Mouse (Mus musculus) thymus, postnatal 4 days (tissue): Measurements from ENCODE around the gene Kcnh7.
"Not testable (repeated sequence)": the region's sequence is repeated elsewhere in the genome, so short reads cannot be mapped to it uniquely, and the experiment has no call there.

Source experiments
- DNase-seq: peaks from one replicate; pipeline ENCODE4 v3.0.0; 2021

Kcnh7 gene

DNA sequence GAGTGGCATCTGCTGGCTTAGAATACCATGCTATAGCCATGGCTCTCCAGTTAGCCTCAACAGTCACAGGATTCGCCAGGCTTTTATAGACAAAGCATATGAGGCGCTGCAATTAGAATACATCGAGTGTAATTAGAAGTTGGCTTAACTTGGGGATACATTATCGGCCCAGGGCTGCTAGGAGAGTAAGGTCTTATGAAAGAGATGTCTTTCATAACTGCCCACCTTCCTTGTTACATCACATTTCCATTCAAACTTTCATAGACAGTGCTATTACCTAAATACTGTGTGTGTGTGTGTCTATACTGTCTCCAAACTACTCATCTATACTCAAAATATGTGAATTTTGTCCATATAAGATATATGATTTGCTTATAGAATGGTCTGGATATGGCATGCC, 468.8 kb downstream of the Kcnh7 start:
- DNase-seq = no peak

DNA sequence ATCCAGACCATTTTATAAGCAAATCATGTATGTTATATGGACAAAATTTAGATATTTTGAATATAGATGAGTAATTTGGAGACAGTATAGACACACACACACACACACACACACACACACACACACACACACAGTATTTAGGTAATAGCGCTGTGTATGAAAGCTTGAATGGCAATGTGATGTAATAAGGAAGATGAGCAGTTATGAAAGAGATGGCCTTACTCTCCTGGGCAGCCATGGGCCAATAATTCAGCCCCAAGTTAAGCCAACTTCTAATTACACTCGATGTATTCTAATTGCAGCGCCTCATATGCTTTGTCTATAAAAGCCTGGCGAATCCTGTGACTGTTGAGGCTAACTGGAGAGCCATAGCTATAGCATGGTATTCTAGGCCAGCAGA, 469.7 kb downstream of the Kcnh7 start:
- DNase-seq = not testable (repeated sequence)

DNA sequence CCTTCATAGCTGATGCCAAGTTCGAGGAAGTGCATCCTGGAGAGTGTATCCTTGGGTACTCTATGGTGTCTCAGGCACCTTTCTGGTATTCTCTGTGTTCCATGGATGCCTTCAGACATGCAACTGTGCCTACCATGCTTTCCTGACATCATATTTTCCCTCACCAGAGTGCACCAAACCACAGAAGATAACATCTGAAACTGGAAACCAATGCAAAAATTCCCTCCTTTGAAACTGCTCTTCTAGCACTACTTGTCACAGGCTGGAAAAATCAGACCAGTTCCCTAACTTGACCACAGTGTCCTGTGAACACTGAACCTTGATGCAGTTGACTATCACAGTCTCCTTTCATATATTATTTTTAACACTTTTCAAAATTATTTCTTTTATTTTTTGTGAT, 474.5 kb downstream of the Kcnh7 start:
- DNase-seq = no peak

DNA sequence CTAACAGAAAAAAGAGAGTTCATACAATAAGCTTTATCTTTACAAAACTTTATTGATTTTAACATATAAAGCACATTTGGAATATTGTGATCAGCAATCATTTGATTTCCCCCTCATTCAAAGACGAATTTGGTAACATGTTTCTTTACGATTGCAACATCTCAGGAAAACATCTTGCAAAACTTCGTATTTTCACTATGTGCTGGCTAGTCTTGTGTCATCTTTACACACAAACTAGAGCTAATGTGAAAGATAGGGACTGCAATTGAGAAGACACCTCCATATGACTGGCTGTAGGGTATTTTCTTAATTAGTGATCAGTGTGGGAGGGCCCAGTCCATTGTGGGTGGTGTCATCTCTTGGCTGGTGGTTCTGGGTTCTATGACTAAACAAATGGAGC, 477.8 kb downstream of the Kcnh7 start:
- DNase-seq = no peak

DNA sequence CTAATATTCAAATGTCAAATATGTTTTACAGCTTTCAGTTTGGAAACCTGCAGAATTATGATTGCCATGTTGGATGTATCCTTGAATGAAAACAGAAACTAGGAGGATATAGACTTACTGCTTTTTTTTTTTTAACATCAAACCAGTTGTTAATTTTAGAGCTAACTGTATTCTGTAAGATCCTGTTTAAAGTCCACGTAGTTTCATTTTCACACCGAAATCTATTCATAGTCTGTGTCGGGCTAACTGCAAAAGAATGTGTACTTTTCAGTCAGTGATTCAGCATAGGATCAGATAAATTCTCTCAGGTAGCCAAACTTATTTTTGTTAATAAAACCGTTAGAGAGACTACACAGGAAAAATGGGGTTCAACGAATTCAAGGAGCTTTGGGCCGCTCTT, 498.2 kb downstream of the Kcnh7 start:
- DNase-seq = no peak

DNA sequence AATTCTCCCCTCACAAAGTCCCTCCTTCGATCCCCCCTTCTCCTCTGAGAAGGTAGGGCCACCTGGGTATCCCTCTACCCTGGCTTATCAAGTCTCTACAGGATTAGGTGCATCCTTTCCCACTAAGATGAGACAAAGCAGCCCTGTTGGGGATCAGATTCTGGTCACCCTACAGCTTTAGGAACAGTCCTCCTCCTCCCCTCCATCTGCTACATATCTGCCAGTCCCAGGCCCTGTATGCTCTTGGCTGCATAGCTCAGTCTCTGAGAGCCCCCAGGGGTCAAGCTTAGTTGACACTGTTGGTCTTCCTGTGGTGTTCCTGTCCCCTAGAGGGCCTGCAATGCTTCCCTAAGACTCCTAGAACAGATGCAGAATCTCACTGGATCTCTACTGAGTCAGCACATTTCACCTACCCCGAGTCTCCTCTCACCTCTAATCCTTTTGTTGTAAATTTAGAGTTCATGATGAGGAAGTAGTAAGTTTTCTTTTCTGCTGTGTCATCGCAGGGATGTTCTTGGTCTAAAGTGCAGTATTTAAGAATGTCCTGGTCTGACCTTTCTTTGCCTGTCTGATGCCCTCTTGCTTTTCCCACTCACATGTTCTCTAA, 499.0 kb downstream of the Kcnh7 start:
- DNase-seq = no peak

DNA sequence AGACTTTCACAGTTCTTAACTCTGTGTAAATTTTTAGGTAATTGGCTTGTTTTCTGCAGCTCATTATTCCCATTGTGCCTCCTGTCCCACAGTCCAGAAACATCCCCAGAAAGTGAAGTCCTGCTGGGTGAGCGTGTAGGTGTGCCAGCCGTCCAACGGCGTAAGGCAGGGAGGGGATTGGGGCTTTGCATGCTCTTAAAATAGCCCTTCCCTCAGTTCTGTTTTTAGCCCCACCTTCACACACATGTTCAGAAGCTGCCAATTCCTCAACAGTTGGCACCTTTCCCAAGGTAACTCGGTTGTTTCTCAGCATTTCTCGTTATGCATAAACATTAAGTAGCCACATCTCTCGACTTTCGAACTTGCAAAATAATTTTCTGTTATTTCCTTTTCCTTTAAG, 502.4 kb downstream of the Kcnh7 start:
- no peak for DNase-seq

DNA sequence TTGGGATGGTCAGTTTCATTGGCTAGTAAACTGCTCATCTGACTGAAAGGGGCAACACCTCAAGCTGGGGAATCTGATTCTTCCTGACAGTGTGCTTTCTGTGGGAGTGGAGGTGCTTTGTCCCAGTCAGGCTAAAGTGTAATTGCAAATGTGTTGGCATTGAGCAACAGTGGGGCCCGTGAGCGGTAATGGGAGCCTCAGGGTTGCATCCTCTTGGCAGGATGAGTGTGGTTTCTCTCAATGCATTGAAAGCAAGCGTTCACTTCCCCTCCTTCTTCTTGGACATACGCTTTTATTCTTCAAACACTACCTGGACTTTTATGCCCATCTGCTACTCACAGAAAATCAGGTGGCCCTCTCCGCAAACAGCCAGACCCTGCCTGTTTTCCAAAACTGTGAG, 511.3 kb downstream of the Kcnh7 start:
- DNase-seq = no peak

DNA sequence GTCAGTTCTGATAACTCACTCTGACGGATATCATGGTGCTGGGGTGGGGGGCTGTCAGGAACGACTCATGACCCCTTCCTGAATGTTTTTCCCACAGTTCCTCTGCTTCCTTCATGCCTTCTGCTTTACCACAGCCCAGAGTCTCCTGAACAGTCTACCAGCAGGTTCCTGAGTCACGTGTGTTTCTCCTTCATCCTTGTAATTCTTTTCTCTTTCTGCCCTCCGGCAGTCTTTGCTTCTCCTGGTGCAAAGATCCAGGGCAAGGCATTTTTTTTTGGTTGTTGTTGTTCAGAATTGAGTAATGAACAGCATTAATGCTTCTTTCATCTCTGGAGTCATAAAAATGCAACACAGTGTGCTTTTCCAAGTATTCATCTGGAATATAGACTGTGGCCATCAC, 513.3 kb downstream of the Kcnh7 start:
- no peak for DNase-seq

DNA sequence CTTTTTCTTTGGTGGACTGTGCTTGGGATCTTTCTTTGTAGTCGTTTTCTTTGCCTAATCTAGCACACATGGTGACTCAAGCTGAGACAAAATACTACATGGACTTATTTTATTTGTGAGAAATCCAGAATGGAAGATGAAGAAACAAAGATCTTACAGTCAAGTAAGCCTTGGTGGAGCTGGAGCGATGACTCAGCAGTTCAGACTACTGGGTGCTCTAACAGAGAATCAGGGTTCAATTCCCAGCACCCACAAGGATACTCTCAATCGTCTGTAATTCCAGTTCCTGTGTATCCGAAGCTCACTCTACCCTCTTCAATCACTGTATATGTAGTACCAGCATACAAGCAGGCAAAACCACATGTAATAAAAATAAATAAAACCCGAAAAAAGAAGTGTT, 513.8 kb downstream of the Kcnh7 start:
- DNase-seq = no peak

DNA sequence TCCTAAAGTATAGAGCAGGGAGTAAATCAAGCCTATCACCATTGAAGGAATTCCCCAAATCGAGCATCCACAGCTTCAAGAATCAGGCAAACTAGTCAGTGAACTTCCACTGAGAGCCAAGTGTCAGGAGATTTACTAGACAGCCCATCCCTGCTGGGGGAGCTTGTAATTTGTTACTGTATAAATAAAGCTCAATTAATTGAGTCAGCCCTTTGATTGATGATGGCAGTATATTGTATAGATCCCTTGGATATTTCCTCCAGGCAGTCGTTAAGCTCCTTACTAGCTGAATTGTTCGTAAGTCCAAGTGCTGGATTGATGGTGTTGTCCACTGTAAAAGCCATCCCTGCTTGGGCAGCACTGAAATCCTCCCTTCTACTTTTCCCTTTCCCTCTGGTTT, 514.2 kb downstream of the Kcnh7 start:
- no peak for DNase-seq

DNA sequence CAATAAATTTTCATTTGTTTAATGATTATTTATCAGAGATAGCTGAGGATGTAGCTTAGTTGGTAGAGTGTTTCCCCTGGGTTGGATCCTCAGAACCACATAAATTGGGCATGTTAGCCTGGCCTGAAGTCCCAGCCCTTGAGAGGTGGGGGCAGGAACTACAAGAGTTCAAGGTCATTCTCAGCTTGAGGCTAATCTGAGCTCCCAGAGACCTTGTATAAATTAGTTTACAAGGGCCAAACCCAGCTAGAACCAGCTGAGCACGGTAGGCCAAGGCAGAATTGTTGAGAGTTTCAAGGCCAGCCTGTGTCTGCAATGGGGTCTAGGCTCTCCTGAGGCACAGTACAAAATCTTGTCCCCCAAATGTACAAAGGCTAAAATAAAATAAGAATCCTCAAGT, 518.6 kb downstream of the Kcnh7 start:
- no peak for DNase-seq

DNA sequence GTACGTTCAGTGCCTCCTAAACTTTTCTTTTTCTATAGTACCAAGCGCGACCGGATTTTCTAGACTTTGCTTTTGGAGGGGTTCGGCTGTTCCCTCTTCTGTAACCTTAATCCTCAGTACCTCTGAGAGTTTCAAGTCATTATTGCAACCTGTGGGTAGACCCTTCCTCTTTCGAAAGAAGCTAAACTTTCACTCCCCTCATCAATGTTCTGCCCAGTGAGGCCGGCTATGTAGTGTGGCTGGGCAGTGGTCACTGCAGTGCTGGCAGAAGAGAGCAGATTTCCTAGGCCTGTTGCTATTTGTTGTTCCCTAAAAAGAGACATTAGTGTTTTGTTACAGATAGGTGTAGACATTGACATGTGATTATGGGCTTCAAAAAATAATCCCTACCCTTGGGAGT, 519.2 kb downstream of the Kcnh7 start:
- no peak for DNase-seq

DNA sequence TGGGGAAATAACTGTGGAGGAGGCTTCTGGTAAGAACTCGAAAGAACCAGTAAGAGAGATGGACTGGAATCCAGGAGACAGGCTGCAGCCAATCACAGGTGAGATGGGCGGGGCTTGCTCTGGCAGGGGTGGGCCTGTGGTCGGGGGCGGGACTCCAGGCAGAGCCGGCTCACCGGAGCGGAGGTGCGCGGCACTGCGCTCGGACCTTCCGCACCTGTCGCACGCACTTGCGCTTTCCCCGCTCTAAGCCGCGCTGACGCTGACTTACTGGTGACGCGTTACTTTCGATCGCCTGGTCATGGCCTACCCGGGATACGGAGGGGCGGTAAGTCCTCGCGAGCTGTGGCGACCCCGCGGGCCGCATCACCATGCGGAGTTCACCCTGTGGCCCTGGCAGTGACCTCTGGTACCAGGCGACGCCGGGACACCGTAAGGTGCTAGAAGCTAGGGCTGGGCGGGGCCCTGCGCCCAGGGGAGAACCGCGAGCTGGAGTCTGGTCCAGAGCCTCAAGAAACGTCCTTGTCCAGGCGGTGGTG, 519.9 kb downstream of the Kcnh7 start, which contains the start of gene Gca:
TSS of gene Gca (plus strand) at position 151 of the 536 bp plus-strand sequence.
- peak; percentile 87 for DNase-seq

DNA sequence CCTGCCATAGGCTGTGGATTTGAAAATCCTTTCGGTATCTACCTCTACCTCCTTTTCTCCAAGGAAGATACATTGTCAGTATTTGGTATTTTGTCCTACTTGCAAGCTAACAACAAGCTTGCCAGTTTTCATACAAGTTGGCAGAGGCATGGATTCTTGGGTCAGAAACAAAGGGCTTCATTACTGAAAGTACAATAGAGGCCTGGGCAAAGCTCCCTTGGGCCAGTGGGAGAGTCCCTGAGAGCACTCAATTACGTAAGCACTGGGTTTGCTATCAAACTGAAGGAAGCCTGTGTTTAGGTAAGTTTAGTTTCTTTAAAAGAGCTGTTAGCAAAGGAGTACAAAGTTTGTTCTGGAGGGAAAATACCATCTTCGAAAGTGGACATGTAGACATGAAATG, 521.5 kb downstream of the Kcnh7 start:
- no peak for DNase-seq

DNA sequence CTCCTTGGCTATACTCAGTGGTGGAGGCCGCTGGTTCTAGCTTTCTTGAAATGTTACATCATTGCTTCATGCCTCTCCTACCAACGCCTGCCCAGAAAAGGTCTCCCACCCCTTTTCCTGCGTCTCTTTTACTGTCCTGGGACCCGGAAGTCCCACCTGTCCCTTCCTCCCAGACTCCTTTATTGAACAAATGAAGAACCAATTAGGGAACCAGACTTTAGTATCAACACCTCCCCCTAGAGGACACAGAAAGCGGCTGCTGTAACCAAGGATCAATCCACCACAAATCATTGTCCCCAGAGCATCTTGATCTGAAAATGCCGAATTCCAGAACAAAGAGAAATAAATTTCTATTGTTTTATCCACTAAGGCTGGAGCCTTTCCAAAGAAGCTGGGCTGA, 523.5 kb downstream of the Kcnh7 start:
- no peak for DNase-seq

DNA sequence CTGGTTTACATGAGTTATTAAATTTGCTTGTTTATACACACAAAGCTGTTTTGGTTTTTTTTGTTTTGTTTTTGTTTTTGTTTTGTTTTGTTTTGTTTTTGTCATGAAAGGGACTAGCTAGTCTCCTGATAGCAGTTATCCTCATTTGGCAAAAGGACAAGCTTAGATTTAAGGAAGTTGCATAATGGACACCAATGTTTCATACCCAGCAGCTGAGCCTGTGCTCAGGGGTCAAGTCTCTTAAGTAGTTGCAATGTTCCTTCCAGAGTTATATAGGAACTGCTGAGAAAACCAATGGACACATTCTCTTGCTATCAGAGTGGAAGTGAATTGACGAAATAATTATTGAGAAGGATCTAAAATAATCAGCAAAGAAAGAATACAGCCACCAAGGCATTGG, 528.0 kb downstream of the Kcnh7 start:
- no peak for DNase-seq

DNA sequence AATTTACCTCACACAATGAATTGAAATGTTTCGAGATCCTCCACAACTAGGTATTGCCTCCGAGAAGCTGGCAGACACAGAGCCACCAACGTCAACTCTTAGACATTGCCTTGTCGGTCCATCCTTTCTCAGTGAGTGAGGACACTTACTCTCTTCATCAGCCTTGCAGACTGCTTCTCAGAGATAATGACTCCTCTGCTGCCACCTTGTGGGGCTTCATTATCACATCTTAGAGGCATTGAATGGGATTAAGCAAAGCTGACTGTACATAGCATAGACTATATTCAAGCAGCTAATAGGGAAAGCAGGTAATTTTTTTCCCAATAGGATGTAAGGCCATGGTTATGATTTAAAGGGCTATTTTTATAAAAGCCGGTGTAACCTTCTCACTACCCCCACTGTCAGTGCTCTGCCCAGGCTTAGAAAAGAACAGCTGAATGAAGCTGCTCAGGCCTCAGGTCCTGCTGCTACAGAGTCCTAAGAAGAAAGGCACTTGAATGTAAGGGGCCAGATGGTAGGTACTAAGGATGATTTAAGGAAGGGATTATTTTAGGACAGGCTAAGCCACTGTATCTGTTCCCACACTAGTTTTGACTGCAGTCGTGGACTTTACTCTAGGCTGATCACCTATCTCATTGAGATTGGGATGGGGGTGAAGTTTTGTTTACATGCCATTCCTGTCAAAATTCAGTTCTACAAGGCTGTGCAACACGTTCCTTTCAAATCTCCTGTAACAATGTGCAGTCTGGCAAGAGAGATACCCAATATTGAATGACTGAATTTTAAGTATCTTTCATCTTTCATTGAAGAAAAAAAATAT, 529.4 kb downstream of the Kcnh7 start:
- DNase-seq = peak; percentile 70

DNA sequence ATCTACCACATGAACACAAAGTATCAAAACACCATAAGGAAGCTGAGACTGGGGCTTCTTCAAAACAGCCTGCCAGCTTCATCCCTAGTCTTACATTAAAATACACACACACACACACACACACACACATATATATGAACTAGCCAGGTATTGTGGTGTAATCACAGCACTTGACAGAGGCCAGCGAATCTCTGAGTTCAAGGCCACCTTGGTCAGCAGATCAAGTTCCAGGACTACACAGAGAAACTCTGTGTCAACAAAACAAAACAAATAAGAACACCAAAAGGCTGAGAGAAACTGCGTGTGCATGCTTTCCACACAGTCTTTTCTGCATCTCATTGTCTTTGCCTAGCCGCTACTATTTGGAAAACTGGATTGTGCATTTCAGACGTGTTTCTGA, 531.6 kb downstream of the Kcnh7 start:
- DNase-seq = no peak

DNA sequence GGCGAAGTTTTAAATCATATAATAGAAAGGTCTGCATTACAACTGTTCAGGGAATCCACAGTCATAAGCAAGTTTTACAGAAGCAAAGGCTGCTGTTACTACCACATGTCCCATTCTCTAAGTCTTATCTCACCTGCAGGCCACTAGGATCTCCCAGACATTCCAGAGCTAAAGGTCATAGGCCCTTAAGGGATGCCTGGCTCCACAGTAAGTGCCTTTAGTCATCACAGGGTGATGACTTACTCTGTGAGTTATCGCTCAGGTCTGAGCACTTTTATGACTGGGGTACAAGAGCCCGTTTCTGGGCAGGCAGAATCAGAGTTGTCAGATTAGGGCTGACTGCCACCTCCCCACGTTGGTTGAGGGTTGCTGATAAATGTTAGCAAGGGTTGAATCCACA, 532.2 kb downstream of the Kcnh7 start:
- DNase-seq = no peak

DNA sequence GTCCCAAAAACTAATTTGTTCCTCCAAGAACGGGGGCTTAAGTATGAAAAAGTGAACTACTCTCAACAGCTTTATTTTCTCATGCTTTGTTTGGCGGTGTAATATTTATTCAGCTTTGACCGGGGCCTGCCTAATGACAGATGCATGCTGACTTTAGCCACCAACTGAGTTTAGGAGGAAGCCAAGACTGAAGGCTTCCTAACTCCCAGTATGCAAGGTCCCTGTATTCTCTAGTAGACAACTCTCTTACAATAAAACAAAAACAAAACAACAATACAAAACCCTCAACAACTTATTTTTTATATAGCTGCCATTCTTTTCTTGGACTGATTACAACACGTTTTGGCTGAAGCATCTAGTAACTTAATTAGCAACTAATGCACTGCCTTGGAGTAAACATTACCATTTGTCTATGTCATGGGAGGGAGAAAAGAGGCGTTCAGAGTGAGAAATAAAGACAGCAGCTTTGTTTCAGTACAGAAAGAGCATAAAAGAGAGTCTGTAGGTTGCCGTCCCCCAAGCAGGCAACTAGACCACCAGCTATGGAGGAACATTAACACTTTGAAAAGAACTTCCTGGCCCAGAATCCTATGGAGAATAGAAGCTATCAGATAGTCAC, 537.3 kb downstream of the Kcnh7 start:
- no peak for DNase-seq

DNA sequence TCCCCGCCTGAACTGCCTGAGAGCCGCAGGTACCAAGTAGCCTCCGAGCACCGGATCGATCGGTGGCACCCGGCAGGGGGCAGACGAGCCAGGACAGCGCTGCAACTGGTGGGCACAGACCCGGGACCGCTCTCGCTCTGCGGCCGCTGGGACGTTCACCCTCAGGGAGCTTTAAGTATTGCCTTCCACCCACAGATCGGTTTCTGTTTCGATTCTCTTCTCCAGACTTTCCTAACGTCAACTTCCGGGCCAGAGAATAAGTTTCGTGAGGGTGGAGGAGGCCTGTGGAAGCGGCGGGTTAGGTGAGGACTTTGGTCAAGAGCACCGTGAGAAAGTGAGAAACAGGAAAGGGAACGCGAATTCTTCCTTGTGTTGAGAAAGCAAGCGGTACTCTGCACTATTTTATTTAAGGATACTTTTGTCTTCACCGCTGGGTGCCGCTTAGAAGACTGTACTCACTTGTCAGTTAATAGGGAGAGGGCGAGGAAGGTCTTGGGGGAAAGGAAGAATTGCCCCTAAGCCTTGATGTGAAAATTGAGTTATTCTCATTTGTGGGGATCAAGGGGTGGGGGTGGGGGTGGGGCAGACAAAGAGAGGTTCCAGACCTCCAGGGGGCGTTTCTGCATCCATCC, 538.0 kb downstream of the Kcnh7 start, which contains the start of gene Ifih1:
TSS of gene Ifih1 (minus strand) at position 242 of the 632 bp plus-strand sequence.
- peak; percentile 85 for DNase-seq

DNA sequence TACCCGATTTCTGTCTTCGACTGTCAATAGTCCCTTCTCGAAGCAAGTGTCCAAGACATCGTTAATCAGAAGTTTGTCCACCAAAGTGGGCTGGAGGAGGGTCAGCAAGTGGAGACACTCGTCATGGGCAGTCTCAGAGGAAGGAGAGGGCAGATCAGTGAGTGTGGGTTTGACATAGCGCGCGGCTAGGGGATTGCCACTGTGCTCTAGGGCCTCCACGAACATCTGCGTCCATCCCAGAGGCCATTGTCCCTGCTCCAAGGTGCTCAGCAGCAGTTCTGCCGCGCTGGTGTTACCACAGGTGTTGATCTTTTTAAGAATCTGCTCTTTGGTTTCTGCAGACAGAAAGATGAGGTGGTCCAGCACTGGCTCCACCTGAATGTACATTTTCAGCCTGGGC, 538.6 kb downstream of the Kcnh7 start:
- DNase-seq = peak; percentile 34
